Mouse (Mus musculus): ENCODE results near the gene Cwc25. TPM values are rescaled to one million over a fixed set of nuclear protein-coding genes. Genes with fewer than 3 reads are reported as not detected.
"Not testable (repeated sequence)": the region's sequence is repeated elsewhere in the genome, so short reads cannot be mapped to it uniquely, and the experiment has no call there.

The Cwc25 gene
- polyA plus RNA-seq, 1 experiment, result 19.7 TPM

- DNase-seq (ENCODE audit: low read depth), result peak; percentile 80
- TF ChIP-seq POLR2A (IDR thresholded peaks at IDR 0.05; ENCODE audit: borderline replicate concordance, extremely low read depth, insufficient read depth, insufficient read length, poor library complexity, severe bottlenecking) (peak; percentile 62; the same call in 1 of the 2 replicates), CTCF (IDR thresholded peaks at IDR 0.05; ENCODE audit: borderline replicate concordance, extremely low read depth, insufficient read depth, insufficient read length) (no peak)
Measured at GRCm38 (mm10) chr11:97799994-97800690, 33.8 kb upstream of the Cwc25 start.

- peak; percentile 70 for TF ChIP-seq POLR2A (IDR thresholded peaks at IDR 0.05; ENCODE audit: borderline replicate concordance, extremely low read depth, insufficient read depth, insufficient read length, poor library complexity, severe bottlenecking)
- no peak for TF ChIP-seq CTCF (IDR thresholded peaks at IDR 0.05; ENCODE audit: borderline replicate concordance, extremely low read depth, insufficient read depth, insufficient read length)
- peak; percentile 92 for DNase-seq (ENCODE audit: low read depth)
Measured at GRCm38 (mm10) chr11:97799146-97799993, 33.0 kb upstream of the Cwc25 start.

- TF ChIP-seq POLR2A (IDR thresholded peaks at IDR 0.05; ENCODE audit: borderline replicate concordance, extremely low read depth, insufficient read depth, insufficient read length, poor library complexity, severe bottlenecking), result no peak
- TF ChIP-seq CTCF (IDR thresholded peaks at IDR 0.05; ENCODE audit: borderline replicate concordance, extremely low read depth, insufficient read depth, insufficient read length), result no peak
- peak; percentile 93 for DNase-seq (ENCODE audit: low read depth)
Measured at GRCm38 (mm10) chr11:97798782-97799145, 32.4 kb upstream of the Cwc25 start, which contains the start of gene Lasp1. Gene Lasp1, plus strand, starts transcription at chr11:97799000.

- TF ChIP-seq CTCF (IDR thresholded peaks at IDR 0.05; ENCODE audit: borderline replicate concordance, extremely low read depth, insufficient read depth, insufficient read length), result no peak
- no peak for TF ChIP-seq POLR2A (IDR thresholded peaks at IDR 0.05; ENCODE audit: borderline replicate concordance, extremely low read depth, insufficient read depth, insufficient read length, poor library complexity, severe bottlenecking)
Measured at GRCm38 (mm10) chr11:97798083-97798435, 31.7 kb upstream of the Cwc25 start.

GRCm38 (mm10) chr11:97797369-97798082, 31.2 kb upstream of the Cwc25 start:
- DNase-seq (ENCODE audit: low read depth), result no peak
- TF ChIP-seq POLR2A (IDR thresholded peaks at IDR 0.05; ENCODE audit: borderline replicate concordance, extremely low read depth, insufficient read depth, insufficient read length, poor library complexity, severe bottlenecking) (no peak), CTCF (IDR thresholded peaks at IDR 0.05; ENCODE audit: borderline replicate concordance, extremely low read depth, insufficient read depth, insufficient read length) (no peak)

More at GRCm38 (mm10) chr11:97798083-97798435, 31.7 kb upstream of the Cwc25 start:
- DNase-seq (ENCODE audit: low read depth), result no peak

- peak; percentile 9; the same call in 1 of the 2 replicates for TF ChIP-seq CTCF (IDR thresholded peaks at IDR 0.05; ENCODE audit: borderline replicate concordance, extremely low read depth, insufficient read depth, insufficient read length)
- TF ChIP-seq POLR2A (IDR thresholded peaks at IDR 0.05; ENCODE audit: borderline replicate concordance, extremely low read depth, insufficient read depth, insufficient read length, poor library complexity, severe bottlenecking), result no peak
- peak; percentile 73 for DNase-seq (ENCODE audit: low read depth)
Measured at GRCm38 (mm10) chr11:97796910-97797309, 30.6 kb upstream of the Cwc25 start.

- TF ChIP-seq POLR2A (IDR thresholded peaks at IDR 0.05; ENCODE audit: borderline replicate concordance, extremely low read depth, insufficient read depth, insufficient read length, poor library complexity, severe bottlenecking), result no peak
- peak; percentile 35; the same call in 1 of the 2 replicates for TF ChIP-seq CTCF (IDR thresholded peaks at IDR 0.05; ENCODE audit: borderline replicate concordance, extremely low read depth, insufficient read depth, insufficient read length)
- peak; percentile 59 for DNase-seq (ENCODE audit: low read depth)
Measured at GRCm38 (mm10) chr11:97793165-97793564, 26.8 kb upstream of the Cwc25 start.

GRCm38 (mm10) chr11:97790778-97791438, 24.6 kb upstream of the Cwc25 start:
- DNase-seq (ENCODE audit: low read depth), result not testable (repeated sequence)

GRCm38 (mm10) chr11:97789727-97790126, 23.4 kb upstream of the Cwc25 start:
- DNase-seq (ENCODE audit: low read depth), result no peak
- TF ChIP-seq POLR2A (IDR thresholded peaks at IDR 0.05; ENCODE audit: borderline replicate concordance, extremely low read depth, insufficient read depth, insufficient read length, poor library complexity, severe bottlenecking) (no peak), CTCF (IDR thresholded peaks at IDR 0.05; ENCODE audit: borderline replicate concordance, extremely low read depth, insufficient read depth, insufficient read length) (no peak)

GRCm38 (mm10) chr11:97787961-97788360, 21.6 kb upstream of the Cwc25 start:
- DNase-seq (ENCODE audit: low read depth), result no peak
- no peak for TF ChIP-seq POLR2A (IDR thresholded peaks at IDR 0.05; ENCODE audit: borderline replicate concordance, extremely low read depth, insufficient read depth, insufficient read length, poor library complexity, severe bottlenecking)
- no peak for TF ChIP-seq CTCF (IDR thresholded peaks at IDR 0.05; ENCODE audit: borderline replicate concordance, extremely low read depth, insufficient read depth, insufficient read length)

- DNase-seq (ENCODE audit: low read depth), result no peak
- TF ChIP-seq CTCF (IDR thresholded peaks at IDR 0.05; ENCODE audit: borderline replicate concordance, extremely low read depth, insufficient read depth, insufficient read length) (no peak), POLR2A (IDR thresholded peaks at IDR 0.05; ENCODE audit: borderline replicate concordance, extremely low read depth, insufficient read depth, insufficient read length, poor library complexity, severe bottlenecking) (no peak)
Measured at GRCm38 (mm10) chr11:97782564-97782895, 16.2 kb upstream of the Cwc25 start.

Measured in brain, embryonic 14.5 days (tissue).